Mouse (Mus musculus): Measurements from ENCODE around the gene Agbl1. TPM values are rescaled to one million over a fixed set of nuclear protein-coding genes. Genes with fewer than 3 reads are reported as not detected.
A peak's percentile ranks its signal among the peaks of the same experiment; 100 is the strongest.
"Not testable (repeated sequence)": the region's sequence is repeated elsewhere in the genome, so short reads cannot be mapped to it uniquely, and the experiment has no call there.

Agbl1 gene
- under 1 TPM in 2 of 3 experiments, not detected in 1; 0.13 to 0.28 TPM for polyA plus RNA-seq (2017; shearing (Covaris generic))

DNA sequence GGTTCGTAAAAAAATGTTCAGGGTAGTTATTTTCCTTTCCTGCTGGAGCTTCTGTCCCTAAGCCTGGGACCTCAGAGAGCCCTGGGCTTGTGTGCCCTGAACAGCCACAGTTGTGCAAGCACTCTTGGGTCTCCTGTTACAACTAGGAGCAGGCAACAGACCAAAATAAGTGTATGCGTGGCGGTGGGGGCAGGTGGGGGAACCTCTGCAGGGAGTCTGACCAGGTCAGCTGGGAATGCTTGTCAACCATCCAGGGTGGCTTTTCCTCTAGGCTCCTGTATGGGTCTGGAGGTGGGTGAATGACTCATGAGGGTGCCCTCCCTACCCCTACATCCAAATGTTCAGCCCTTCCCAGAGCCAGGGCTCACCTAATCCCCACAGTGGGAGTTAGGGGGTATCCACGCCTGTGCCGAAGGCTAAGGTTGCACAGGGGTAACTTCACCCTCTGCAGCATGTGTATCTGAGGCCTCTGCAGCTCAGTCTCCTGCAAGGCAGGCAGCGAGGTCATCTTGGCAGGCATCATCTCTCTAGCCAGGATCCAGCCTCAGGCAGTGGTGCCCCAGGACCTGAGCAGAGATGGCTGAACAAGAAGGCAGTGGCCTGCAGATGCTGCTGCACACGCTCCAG, at the start of gene Agbl1:
Gene Agbl1 (plus strand): TSS at position 577 of the 627 bp plus-strand sequence.
- no peak for ATAC-seq

GRCm38 (mm10) chr7:76185005-76185658, 44.6 kb upstream of the Agbl1 start:
- ATAC-seq, result no peak

DNA sequence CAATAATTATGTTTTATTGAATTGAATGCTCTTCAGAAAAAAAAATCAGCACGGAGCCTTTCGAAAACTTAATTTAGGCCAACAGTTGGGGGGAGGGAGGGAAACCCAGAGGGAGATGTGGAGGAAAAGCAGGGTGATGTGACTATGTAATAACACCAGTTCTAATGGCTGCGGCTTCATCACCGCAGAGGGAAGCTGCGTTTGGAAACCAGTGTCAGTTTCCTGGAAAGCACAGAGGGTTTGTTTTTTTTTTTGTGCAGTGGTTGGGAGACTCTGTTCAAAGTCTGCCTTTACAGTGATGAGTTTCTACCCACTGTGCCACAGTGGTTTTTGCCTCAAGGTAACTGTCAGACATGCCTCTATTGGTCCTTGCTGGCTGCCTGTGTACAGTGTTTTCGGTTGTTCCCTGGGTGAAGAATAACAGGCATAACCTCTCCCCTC, 44.0 kb upstream of the Agbl1 start:
- peak; percentile 51 for ATAC-seq

GRCm38 (mm10) chr7:76218546-76218945, 11.1 kb upstream of the Agbl1 start:
- ATAC-seq, result no peak

DNA sequence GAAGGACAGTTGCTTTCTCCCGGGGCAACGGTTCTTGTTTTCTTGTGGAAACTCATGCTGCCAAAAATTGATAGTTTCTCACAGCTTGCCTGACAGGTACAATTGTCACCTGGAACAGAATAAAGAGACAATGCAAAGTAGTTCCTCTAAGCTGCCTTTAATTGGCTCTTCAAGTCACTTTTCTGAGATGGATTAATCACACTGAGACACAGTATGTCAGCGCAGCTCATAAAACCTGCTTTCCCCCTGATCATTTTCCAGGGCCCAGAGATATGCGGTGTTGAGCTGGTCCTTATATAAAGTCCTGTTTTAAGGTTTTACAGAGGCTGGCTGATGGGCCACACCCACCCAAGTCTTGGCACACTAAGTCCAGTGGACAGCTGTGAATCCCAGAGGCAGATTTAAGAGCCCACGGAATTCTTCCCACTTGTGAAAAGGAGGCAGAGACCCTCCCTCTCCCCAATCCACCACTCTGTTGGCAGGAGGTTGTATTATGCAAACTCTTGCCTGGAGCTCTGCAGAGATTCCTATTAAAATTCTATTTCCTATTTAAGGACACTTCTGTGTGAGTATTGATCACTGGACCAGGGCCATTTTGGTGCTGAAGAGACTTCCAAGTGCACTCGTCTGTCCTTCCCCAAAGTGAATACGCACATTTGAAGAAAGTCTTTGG, 9.8 kb upstream of the Agbl1 start:
- no peak for ATAC-seq

DNA sequence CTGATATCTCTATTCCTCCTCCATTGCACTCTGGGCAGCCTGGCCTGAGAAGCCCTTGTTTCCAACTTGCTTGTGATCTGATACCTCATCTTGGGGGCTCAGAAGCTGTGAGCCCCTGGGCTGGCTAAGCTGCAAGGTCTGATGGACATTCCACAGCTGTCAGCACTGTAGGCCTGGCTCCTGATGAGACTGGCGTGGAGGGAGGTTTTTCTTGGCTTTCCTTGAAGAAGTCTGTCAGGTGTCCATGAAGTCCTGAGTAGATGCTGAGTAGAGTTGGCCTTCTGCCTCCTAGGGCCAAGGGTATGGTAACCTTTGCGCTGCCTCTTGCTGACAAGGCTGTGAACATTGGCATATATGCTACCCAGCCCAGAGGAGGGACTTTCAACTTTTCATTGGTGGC, 7.0 kb upstream of the Agbl1 start:
- no peak for ATAC-seq

- peak; percentile 89 for ATAC-seq
Measured at GRCm38 (mm10) chr7:76228881-76229280, 806 bp upstream of the Agbl1 start.

GRCm38 (mm10) chr7:76234321-76234720, 4.6 kb downstream of the Agbl1 start:
- ATAC-seq, result no peak

DNA sequence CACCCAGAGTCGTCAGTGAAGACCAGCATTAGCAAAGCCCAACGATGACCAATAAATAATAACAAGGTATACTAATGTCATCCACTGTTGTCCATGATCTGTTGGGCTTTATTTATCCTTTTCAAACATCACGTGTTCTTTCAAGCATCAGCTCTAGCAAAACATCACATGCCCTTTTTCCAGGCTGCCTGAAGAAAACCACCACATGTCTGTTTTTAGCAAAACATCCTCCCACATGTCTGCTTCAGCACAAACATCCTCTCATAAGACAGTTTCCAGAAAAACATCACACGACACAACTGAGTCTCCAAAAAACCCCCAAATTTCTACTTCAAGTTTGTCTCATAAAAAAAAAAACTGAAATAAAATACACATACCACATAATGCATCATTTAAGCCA, 7.8 kb downstream of the Agbl1 start:
- ATAC-seq, result peak; percentile 75

DNA sequence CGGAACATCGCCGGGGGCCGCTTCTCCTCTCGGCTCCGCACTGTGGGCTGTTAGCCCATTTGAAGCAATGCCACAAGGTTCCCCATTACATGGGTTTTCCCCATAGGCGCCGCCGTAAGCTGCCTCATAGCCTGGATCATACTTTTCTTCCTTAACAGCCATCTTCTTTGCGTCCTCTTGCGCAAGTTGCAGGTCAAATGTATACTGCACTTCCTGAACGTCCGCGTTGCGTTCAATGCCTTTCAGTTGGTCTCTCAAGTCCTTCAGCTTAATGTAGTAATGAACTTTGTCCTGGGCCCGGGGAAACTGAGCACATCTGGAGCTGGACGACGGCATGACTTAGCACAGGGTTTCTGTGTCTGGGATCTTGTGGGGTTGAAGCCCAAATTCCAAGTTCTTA, 15.2 kb downstream of the Agbl1 start:
- not testable (repeated sequence) for ATAC-seq

DNA sequence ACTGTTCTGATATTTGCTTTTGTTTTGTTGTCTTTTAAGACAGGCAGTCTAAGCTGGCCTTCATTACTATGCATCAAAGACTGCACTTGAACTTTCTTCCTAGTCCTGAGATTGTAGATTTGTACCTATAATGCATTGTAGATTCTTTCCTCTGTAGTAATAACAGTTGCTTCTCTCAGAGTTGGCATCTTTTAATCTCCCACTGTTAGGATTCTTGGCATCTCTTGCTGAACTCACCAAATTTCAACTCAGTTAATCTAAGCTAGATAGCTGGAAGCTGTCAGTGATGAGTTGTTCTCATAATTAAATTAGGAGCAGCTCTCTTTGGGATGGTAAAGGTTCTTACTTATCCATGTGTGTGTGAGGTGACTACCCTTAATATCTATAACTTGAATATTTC, 45.4 kb downstream of the Agbl1 start:
- no peak for ATAC-seq

GRCm38 (mm10) chr7:76282831-76283230, 53.1 kb downstream of the Agbl1 start:
- peak; percentile 46 for ATAC-seq

DNA sequence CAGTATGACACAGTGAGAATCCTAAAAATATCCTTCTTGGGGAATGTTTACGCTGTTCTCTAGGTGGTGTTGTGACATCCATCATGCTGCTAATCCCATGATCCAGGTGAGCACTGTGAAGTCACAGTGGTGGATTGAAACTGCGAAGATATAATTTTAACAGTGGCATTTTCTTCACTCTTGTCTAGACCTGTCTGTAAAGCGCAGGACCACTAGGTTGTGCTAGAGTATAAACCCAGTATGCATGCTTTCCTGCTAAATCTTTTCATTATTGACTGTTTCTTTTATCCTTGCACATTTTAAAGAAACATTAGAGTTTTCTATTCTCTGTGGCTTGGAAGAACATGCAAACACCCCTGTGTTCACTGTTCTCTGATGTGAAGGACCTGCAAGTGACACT, 57.8 kb downstream of the Agbl1 start:
- no peak for ATAC-seq

- ATAC-seq, result no peak
Measured at GRCm38 (mm10) chr7:76321866-76322553, 92.3 kb downstream of the Agbl1 start.

GRCm38 (mm10) chr7:76326091-76326490, 96.4 kb downstream of the Agbl1 start:
- ATAC-seq, result no peak

GRCm38 (mm10) chr7:76339308-76339707, 109.6 kb downstream of the Agbl1 start:
- no peak for ATAC-seq

- no peak for ATAC-seq
Measured at GRCm38 (mm10) chr7:76341601-76342000, 111.9 kb downstream of the Agbl1 start.

DNA sequence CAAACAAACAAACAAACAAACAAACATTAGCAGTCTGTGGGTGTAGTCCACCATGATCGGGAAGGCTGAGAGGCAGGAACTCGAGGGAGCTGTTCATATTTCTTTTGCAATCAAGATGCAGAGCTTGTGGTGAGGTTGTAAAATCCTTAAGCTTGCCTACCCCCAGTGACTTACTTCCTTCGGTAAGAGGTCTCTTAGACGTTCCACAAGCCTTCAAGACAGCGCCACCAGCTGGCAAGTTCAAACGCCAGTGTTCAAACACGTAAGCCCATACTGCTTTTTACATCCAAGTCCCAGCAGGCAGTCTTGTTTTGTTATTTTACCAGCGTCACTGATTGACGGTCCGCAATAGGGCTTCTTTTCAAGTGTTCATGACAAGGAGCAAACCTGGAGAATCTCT, 123.8 kb downstream of the Agbl1 start:
- ATAC-seq, result peak; percentile 32

DNA sequence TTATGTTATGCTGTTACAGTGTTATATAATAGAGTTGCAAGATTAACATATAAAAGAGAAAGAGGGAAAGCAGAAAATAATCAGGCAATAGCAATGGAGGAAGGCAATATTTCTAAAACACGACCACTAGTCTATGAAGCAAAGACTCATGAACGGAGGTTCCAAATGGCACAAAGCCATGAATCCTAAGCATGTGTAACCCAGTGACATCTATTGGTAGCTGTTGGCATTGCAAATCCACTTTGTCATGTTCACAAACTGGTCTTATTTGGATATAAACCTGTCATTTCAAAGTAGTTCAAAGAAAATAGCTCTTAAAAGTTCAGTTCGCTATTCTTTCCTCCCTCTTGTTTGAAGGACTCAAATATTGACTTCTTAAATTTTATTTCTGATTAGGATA, 124.8 kb downstream of the Agbl1 start:
- peak; percentile 78 for ATAC-seq

DNA sequence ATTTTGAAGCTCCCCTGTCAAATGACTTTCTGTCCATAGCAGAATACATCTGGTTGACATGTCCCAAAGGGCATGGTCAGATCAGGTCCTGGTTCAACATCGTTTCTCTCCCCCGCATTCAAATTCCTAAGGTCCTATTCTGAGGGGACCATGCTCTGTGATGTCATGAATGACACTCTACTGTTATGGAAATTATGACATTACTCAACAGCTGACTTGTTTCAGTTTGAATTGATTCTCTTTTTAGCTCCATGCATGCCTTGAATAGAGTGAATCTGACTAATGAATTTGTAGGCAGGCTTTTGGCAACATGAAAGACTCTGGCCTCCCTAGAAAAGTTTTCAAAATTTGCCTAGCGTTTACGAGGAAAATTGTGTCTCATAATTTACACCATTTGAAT, 141.6 kb downstream of the Agbl1 start:
- ATAC-seq, result no peak

GRCm38 (mm10) chr7:76379493-76379892, 149.8 kb downstream of the Agbl1 start:
- no peak for ATAC-seq

DNA sequence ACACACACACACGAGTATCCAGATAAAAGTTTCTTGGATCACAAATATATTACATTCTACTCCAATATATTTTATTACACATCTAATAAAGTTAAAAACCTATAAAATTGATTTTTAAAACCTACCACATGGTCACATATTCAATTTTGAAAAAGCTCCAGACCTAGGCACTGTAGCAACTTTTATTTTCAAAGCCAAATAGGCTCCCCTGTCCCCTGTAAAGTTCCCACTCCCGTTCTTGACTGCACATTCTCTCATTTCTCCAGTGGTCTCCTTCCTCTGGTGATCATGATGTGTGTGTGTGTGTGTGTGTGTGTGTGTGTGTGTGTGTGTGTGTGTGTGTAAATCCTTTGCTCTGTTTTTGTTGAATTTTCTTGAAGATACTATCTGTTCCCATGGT, 152.3 kb downstream of the Agbl1 start:
- no peak for ATAC-seq

DNA sequence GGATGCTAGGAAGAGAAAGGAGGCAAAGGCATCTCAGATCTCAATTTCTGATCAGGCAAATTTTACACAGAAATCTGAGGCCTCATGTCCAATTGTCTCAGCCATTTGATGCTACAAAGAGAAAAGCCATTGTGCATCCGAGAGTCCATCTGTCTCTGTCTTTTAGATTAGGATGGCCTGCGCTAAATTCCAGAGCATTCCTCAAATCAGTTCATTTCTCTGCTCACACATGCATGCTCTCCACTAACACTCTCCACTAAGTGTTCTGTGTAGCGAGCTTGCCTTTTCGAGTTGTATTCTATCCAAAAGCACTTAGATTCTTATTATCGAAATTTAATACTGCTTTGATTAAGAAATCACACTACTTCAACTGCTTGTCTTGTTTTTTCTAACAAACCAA, 159.6 kb downstream of the Agbl1 start:
- no peak for ATAC-seq

Data from inflammation-experienced regulatory T-cells, adult 6 months (primary cell).